Mouse (Mus musculus): ENCODE results near the gene Olfr1412. TPM values are rescaled to one million over a fixed set of nuclear protein-coding genes. Genes with fewer than 3 reads are reported as not detected.

Gene Olfr1412
- total and polyA plus RNA-seq, 2 experiments from 2014 or later, result not detected

DNA sequence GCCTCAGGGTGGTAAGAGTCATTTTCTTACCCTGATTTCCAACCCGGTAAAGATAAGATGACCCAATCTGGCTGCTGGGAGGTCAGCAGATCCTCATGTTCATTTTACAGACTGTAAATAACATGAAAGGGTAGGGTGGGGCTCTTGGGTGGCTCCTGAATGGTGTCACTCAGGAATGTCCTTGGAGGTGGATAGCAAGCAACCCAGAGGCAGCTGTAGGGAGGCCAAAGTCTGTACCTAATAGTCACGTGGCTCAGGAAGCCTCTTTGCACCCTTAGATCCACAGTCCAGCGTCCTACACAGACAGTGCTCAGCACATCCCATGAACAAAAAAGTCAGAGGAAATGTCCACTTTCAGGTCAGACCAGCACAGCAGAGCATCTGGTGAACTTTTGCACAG lies 10.4 kb downstream of the Olfr1412 start:
- Histone ChIP-seq H3K36me3 (replicated peaks; ENCODE audit: control insufficient read depth, insufficient read depth, low read length) (no peaks in the 10 kb centered on the region), H3K27ac (ENCODE audit: low read depth) (no peak overlapping the region), H3K4me3 (ENCODE audit: low read depth, low read length) (no peak overlapping the region), H3K9ac (replicated peaks; ENCODE audit: low read depth, low read length) (no peak overlapping the region), H3K4me1 (ENCODE audit: control insufficient read depth, insufficient read depth) (no peaks in the 10 kb centered on the region), H3K4me2 (ENCODE audit: low read depth, low read length) (no peak overlapping the region), H3K27me3 (ENCODE audit: control insufficient read depth, insufficient read depth, low read length) (no peaks in the 10 kb centered on the region), H3K9me3 (replicated peaks; ENCODE audit: control insufficient read depth, low read length) (no peaks in the 10 kb centered on the region)
- DNase-seq (ENCODE audit: low spot score), result no peak
- no peak for ATAC-seq (ENCODE audit: insufficient read depth, low read depth)
- WGBS, result 55% methylated on average over 3 of the region's 3 CpGs
- TF ChIP-seq EP300 (IDR thresholded peaks at IDR 0.05; ENCODE audit: low read depth) (no peak), CTCF (IDR thresholded peaks at IDR 0.05; ENCODE audit: low read depth) (no peak)

GRCm38 (mm10) chr1:92605482-92605881 lies 19.9 kb downstream of the Olfr1412 start, which contains the start of gene Olfr1410:
Olfr1410 (plus strand) TSS chr1:92605782.
- H3K4me3 ChIP-seq (ENCODE audit: low read depth, low read length), result no peak within 1 kb of the TSS
- no peaks in the 10 kb centered on the region for H3K9me3 ChIP-seq (replicated peaks; ENCODE audit: control insufficient read depth, low read length)
- no peaks in the 10 kb centered on the region for H3K4me1 ChIP-seq (ENCODE audit: control insufficient read depth, insufficient read depth)
- DNase-seq (ENCODE audit: low spot score) (no peak), ATAC-seq (ENCODE audit: insufficient read depth, low read depth) (no peak)
- H3K27ac ChIP-seq (ENCODE audit: low read depth), result no peak within 1 kb of the TSS
- 70% methylated on average over 1 of the region's 1 CpGs for WGBS
- H3K9ac ChIP-seq (replicated peaks; ENCODE audit: low read depth, low read length), result no peak within 1 kb of the TSS
- no peaks in the 10 kb centered on the region for H3K36me3 ChIP-seq (replicated peaks; ENCODE audit: control insufficient read depth, insufficient read depth, low read length)
- H3K4me2 ChIP-seq (ENCODE audit: low read depth, low read length), result no peak within 1 kb of the TSS
- H3K27me3 ChIP-seq (ENCODE audit: control insufficient read depth, insufficient read depth, low read length), result no peaks in the 10 kb centered on the region; the same call in 1 of the 2 replicates
- TF ChIP-seq CTCF (IDR thresholded peaks at IDR 0.05; ENCODE audit: low read depth) (no peak), EP300 (IDR thresholded peaks at IDR 0.05; ENCODE audit: low read depth) (no peak)

GRCm38 (mm10) chr1:92607711-92608110 lies 22.1 kb downstream of the Olfr1412 start:
- Histone ChIP-seq H3K4me1 (ENCODE audit: control insufficient read depth, insufficient read depth) (no peaks in the 10 kb centered on the region), H3K9me3 (replicated peaks; ENCODE audit: control insufficient read depth, low read length) (no peaks in the 10 kb centered on the region), H3K36me3 (replicated peaks; ENCODE audit: control insufficient read depth, insufficient read depth, low read length) (no peaks in the 10 kb centered on the region), H3K27me3 (ENCODE audit: control insufficient read depth, insufficient read depth, low read length) (no peaks in the 10 kb centered on the region; the same call in 1 of the 2 replicates), H3K9ac (replicated peaks; ENCODE audit: low read depth, low read length) (no peak overlapping the region), H3K4me3 (ENCODE audit: low read depth, low read length) (no peak overlapping the region), H3K4me2 (ENCODE audit: low read depth, low read length) (no peak overlapping the region), H3K27ac (ENCODE audit: low read depth) (no peak overlapping the region)
- TF ChIP-seq CTCF (IDR thresholded peaks at IDR 0.05; ENCODE audit: low read depth), result no peak
- TF ChIP-seq EP300 (IDR thresholded peaks at IDR 0.05; ENCODE audit: low read depth), result no peak
- WGBS, result 61% methylated on average over 4 of the region's 4 CpGs
- ATAC-seq (ENCODE audit: insufficient read depth, low read depth) (no peak), DNase-seq (ENCODE audit: low spot score) (no peak)

DNA sequence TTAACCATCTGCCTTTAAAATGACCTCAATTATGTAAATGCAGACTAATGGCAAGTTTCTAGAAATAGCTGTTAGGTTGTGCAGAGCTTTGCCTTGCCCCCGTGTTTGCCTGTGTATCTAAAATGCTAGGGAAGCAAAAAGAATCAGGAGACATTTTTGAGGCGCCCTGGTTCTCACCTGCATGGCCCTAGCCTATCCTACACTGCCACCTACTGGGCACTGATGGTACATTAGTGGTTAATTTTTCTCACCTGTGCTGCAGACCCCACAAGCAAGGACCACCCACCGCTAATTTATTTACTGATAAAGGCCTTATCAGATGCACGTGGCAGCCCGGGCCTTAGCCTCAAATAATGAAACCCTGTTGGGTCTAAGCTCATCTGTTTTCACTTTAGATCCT lies 25.4 kb downstream of the Olfr1412 start:
- Histone ChIP-seq H3K4me1 (ENCODE audit: control insufficient read depth, insufficient read depth) (no peaks in the 10 kb centered on the region), H3K27me3 (ENCODE audit: control insufficient read depth, insufficient read depth, low read length) (no peaks in the 10 kb centered on the region; the same call in 1 of the 2 replicates), H3K4me2 (ENCODE audit: low read depth, low read length) (no peak overlapping the region), H3K27ac (ENCODE audit: low read depth) (no peak overlapping the region), H3K9ac (replicated peaks; ENCODE audit: low read depth, low read length) (no peak overlapping the region), H3K9me3 (replicated peaks; ENCODE audit: control insufficient read depth, low read length) (no peaks in the 10 kb centered on the region), H3K4me3 (ENCODE audit: low read depth, low read length) (no peak overlapping the region), H3K36me3 (replicated peaks; ENCODE audit: control insufficient read depth, insufficient read depth, low read length) (no peaks in the 10 kb centered on the region)
- peak; percentile 20 for DNase-seq (ENCODE audit: low spot score)
- TF ChIP-seq EP300 (IDR thresholded peaks at IDR 0.05; ENCODE audit: low read depth) (no peak), CTCF (IDR thresholded peaks at IDR 0.05; ENCODE audit: low read depth) (peak; percentile 87)
- 5% methylated on average over 5 of the region's 5 CpGs for WGBS
- ATAC-seq (ENCODE audit: insufficient read depth, low read depth), result no peak

GRCm38 (mm10) chr1:92613175-92613574 lies 27.6 kb downstream of the Olfr1412 start:
- ATAC-seq (ENCODE audit: insufficient read depth, low read depth), result no peak
- 42% methylated on average over 4 of the region's 4 CpGs for WGBS

DNA sequence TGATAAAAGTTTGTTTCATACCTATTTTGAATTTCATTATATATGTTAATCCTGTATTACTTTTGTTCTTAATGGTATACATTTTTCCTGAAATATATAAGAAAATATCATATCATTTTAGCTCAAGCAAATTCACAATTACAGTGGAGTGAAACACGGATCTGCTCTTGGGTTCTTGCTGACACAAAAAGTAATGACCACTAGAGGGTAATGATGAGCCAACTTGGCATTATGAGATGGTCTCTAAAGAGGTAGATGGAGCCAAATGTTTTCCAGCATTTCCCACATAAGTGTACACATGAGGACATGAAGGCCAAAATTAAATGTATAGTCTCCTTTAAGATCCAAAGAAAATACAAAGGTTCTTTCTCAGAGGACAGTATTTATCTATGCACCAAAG lies 28.9 kb downstream of the Olfr1412 start:
- H3K9me3 ChIP-seq (replicated peaks; ENCODE audit: control insufficient read depth, low read length), result no peaks in the 10 kb centered on the region
- H3K4me1 ChIP-seq (ENCODE audit: control insufficient read depth, insufficient read depth), result no peaks in the 10 kb centered on the region
- 4% methylated on average over 1 of the region's 1 CpGs for WGBS
- DNase-seq (ENCODE audit: low spot score) (peak; percentile 14), ATAC-seq (ENCODE audit: insufficient read depth, low read depth) (no peak)
- TF ChIP-seq CTCF (IDR thresholded peaks at IDR 0.05; ENCODE audit: low read depth) (peak; percentile 57), EP300 (IDR thresholded peaks at IDR 0.05; ENCODE audit: low read depth) (no peak)
- no peaks in the 10 kb centered on the region; the same call in 1 of the 2 replicates for H3K27me3 ChIP-seq (ENCODE audit: control insufficient read depth, insufficient read depth, low read length)
- no peak overlapping the region for H3K4me3 ChIP-seq (ENCODE audit: low read depth, low read length)
- no peak overlapping the region for H3K9ac ChIP-seq (replicated peaks; ENCODE audit: low read depth, low read length)
- no peak overlapping the region for H3K4me2 ChIP-seq (ENCODE audit: low read depth, low read length)
- no peaks in the 10 kb centered on the region for H3K36me3 ChIP-seq (replicated peaks; ENCODE audit: control insufficient read depth, insufficient read depth, low read length)
- no peak overlapping the region for H3K27ac ChIP-seq (ENCODE audit: low read depth)

More at GRCm38 (mm10) chr1:92613175-92613574, 27.6 kb downstream of the Olfr1412 start:
- Histone ChIP-seq H3K9ac (replicated peaks; ENCODE audit: low read depth, low read length) (no peak overlapping the region), H3K4me2 (ENCODE audit: low read depth, low read length) (no peak overlapping the region), H3K9me3 (replicated peaks; ENCODE audit: control insufficient read depth, low read length) (no peaks in the 10 kb centered on the region), H3K4me1 (ENCODE audit: control insufficient read depth, insufficient read depth) (no peaks in the 10 kb centered on the region), H3K27me3 (ENCODE audit: control insufficient read depth, insufficient read depth, low read length) (no peaks in the 10 kb centered on the region; the same call in 1 of the 2 replicates), H3K27ac (ENCODE audit: low read depth) (no peak overlapping the region), H3K36me3 (replicated peaks; ENCODE audit: control insufficient read depth, insufficient read depth, low read length) (no peaks in the 10 kb centered on the region), H3K4me3 (ENCODE audit: low read depth, low read length) (no peak overlapping the region)
- DNase-seq (ENCODE audit: low spot score), result no peak
- TF ChIP-seq CTCF (IDR thresholded peaks at IDR 0.05; ENCODE audit: low read depth) (no peak), EP300 (IDR thresholded peaks at IDR 0.05; ENCODE audit: low read depth) (no peak)

All from heart, postnatal 0 days (tissue).